Mouse (Mus musculus) liver, adult 2 months (tissue): ENCODE measurements around the gene Ulk4. TPM values are rescaled to one million over a fixed set of nuclear protein-coding genes. Genes with fewer than 3 reads are reported as not detected.
"Not testable (repeated sequence)": the region's sequence is repeated elsewhere in the genome, so short reads cannot be mapped to it uniquely, and the experiment has no call there.

Source experiments
- DNase-seq: peaks from one replicate; pipeline ENCODE4 v3.0.0-alpha.2; 2011; ENCODE audit warnings: low read depth, low spot score; ENCODE audit errors: extremely low read depth
- H3K27ac ChIP-seq: fragments of 200-500 bp; replicated peaks from 2 replicates; pipeline ENCODE4 v1.5.1; 2012; ENCODE audit warnings: low read depth, mild to moderate bottlenecking, control low read depth, inconsistent platforms, low read length; ENCODE audit not compliant: insufficient read depth
- H3K27me3 ChIP-seq: fragments of 200-500 bp; 2 replicates; pipeline ENCODE4 v1.6.1; 2012; ENCODE audit warnings: mild to moderate bottlenecking, moderate library complexity, low read length, inconsistent platforms; ENCODE audit not compliant: control insufficient read depth, insufficient read depth
- H3K36me3 ChIP-seq: fragments of 200-500 bp; 2 replicates; pipeline ENCODE4 v1.6.1; 2012; ENCODE audit warnings: low read length, inconsistent platforms; ENCODE audit not compliant: control insufficient read depth, insufficient read depth
- H3K4me1 ChIP-seq: fragments of 200-500 bp; 2 replicates; pipeline ENCODE4 v1.6.1; 2011; ENCODE audit warnings: low read length; ENCODE audit not compliant: control insufficient read depth, insufficient read depth
- H3K4me3 ChIP-seq: fragments of 200-500 bp; 2 replicates; pipeline ENCODE4 v1.5.1; 2011; ENCODE audit warnings: low read depth, mild to moderate bottlenecking, control low read depth, low read length, moderate library complexity; ENCODE audit not compliant: insufficient read depth
- H3K79me2 ChIP-seq: fragments of 200-500 bp; 2 replicates; pipeline ENCODE4 v1.6.1; 2012; ENCODE audit warnings: inconsistent platforms, mild to moderate bottlenecking, low read length, moderate library complexity; ENCODE audit not compliant: control insufficient read depth, insufficient read depth
- H3K9ac ChIP-seq: fragments of 200-500 bp; 2 replicates; pipeline ENCODE4 v1.6.1; 2012; ENCODE audit warnings: low read depth, mild to moderate bottlenecking, control low read depth, inconsistent platforms, low read length
- CTCF ChIP-seq: fragments of 200-500 bp; IDR thresholded peaks from 2 replicates; pipeline ENCODE4 v1.5.1; 2011; ENCODE audit warnings: low read depth, low read length, control low read depth
- POLR2A ChIP-seq: fragments of 200-500 bp; IDR thresholded peaks from 2 replicates; pipeline ENCODE4 v1.6.1; 2011; ENCODE audit warnings: low read length, control low read depth; ENCODE audit not compliant: insufficient read depth; ENCODE audit errors: extremely low read depth
- WGBS: fragments of 180-500 bp; shearing (Covaris S2); methylation state at CpG from one replicate; pipeline ENCODE4 v1.1.7; 2018; 5-methylcytosine and 5-hydroxymethylcytosine counted together
- polyA plus RNA-seq: library from polyadenylated mRNA; depleted of rRNA; stranded (reverse); fragments of >200 nt; gene quantifications from 2 replicates; pipeline ENCODE4 v1.2.3, GENCODE M21; 2012
- total RNA-seq: library from RNA; depleted of rRNA; stranded (reverse); fragments of >200 nt; gene quantifications from 2 replicates; pipeline ENCODE4 v1.2.3, GENCODE M21; 2014

The Ulk4 gene
- total and polyA plus RNA-seq, 2 experiments = under 0.01 to 0.24 TPM

DNA sequence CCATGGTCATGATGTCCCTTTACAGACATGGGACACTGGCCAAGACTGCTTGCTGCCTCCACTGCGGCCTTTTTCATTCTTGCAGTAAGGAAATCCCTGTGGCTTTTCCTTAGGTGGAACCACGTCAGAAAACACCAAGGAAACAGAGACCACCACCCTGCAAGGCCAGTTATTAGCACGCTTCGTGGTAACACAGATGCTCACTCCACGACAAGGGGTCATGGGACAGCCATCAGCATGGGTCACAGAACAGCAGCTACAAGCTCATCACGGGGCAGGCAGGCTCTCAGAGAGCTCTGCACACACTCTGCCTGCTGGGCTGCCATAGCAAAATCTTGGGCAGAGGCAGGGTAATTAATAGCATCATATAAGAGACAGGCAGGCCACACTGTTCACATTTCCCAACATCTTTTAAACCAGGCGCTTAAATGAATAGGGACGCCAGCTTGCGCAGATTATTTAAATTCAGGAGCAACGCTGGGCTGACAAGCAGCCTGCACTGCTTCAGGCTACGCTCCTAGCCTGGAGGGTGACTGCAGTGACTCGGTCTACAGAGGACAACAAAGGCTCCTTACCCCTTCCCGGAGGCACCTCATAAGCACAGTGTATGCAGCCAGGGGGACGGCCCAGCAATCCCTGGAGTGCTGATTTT lies 72.7 kb downstream of the Ulk4 start:
- H3K27me3 ChIP-seq = no peaks in the 10 kb centered on the region
- TF ChIP-seq CTCF (no peak), POLR2A (no peak)
- no peaks in the 10 kb centered on the region for H3K36me3 ChIP-seq
- H3K27ac ChIP-seq = no peak overlapping the region
- no peaks in the 10 kb centered on the region for H3K4me1 ChIP-seq
- no peak for DNase-seq
- H3K4me3 ChIP-seq = no peak overlapping the region
- no peak overlapping the region for H3K9ac ChIP-seq
- H3K79me2 ChIP-seq = no peaks in the 10 kb centered on the region
- WGBS = 87% methylated on average over 14 of the region's 14 CpGs

DNA sequence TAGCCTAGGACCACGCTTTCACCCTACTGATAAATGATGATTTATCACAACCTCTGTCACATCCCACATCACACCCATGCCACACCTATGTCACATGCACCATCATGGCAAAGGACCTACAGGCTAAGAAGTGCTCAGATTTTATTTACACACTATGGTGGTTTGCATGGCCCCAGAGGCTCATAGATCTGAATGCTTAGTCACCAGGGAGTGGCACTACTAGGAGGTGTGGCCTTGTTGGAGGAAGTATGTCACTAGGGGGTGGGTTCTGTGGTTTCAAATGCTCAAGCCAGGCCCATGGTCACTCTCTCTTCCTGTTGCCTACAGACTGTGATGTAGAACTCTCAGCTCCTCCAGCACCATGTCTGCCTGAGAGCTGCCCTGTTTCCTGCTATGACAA lies 73.3 kb downstream of the Ulk4 start:
- no peak overlapping the region for H3K4me3 ChIP-seq
- H3K9ac ChIP-seq = no peak overlapping the region
- no peak overlapping the region for H3K27ac ChIP-seq
- no peaks in the 10 kb centered on the region for H3K4me1 ChIP-seq
- DNase-seq = no peak
- no peaks in the 10 kb centered on the region for H3K36me3 ChIP-seq
- TF ChIP-seq POLR2A = no peak
- no peak for TF ChIP-seq CTCF
- no peaks in the 10 kb centered on the region for H3K79me2 ChIP-seq
- no peaks in the 10 kb centered on the region for H3K27me3 ChIP-seq
- WGBS = 92% methylated on average over 1 of the region's 1 CpGs

DNA sequence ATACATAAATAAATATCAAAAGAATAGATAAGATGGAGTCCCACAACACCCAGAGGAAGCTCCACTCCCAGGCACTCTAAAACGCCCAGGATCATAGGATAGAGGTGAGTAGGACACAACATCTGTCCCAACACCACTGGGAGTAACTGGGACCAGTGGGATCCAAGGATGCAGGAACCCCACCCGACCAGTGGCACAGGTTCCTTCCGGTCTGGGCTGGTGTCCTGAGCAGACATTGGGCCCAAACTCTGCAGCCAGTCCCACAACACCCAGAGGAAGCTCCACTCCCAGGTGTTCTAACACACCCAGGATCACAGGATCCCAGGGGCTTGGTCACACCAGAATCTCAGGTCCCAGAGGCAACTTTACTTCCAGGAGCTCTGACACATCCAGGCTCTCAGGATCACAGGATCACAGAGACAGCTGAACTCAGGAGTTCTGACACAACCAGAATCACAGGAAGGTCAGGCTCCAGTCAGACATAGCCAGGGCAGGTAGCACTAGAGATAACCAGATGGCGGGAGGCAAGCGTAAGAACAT lies 77.8 kb downstream of the Ulk4 start:
- WGBS = 84% methylated on average over 5 of the region's 5 CpGs
- H3K9ac ChIP-seq, H3K4me3 ChIP-seq, H3K79me2 ChIP-seq, H3K4me1 ChIP-seq, H3K36me3 ChIP-seq, DNase-seq, H3K27me3 ChIP-seq, H3K27ac ChIP-seq: not testable (repeated sequence)

DNA sequence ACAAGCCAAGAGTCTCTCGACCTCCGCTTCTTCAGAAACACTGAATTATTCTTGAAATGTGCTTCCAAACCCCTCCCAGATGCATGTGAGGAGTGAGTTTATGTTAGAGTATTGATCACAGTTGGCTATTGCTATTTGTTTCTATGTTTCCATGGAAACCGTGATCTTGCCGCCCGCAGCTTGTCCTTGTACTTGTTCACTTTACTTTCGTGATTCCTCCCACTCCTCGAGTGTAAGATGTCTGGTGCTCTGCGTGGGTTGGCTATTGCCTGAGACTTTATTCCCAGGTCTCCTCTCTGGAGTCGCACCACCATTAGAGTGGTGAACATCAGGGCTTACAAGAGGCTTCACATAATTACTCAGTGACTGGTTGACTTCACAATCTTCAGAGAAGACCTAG lies 80.5 kb downstream of the Ulk4 start:
- Histone ChIP-seq H3K27ac (no peak overlapping the region), H3K4me3 (no peak overlapping the region), H3K79me2 (no peaks in the 10 kb centered on the region), H3K9ac (no peak overlapping the region), H3K27me3 (0 out of 2 replicates have a peak, but pooled peaks cover 2% of the 10 kb centered on the region), H3K4me1 (no peaks in the 10 kb centered on the region), H3K36me3 (no peaks in the 10 kb centered on the region)
- 86% methylated on average over 9 of the region's 9 CpGs for WGBS
- no peak for DNase-seq
- no peak for TF ChIP-seq POLR2A
- no peak for TF ChIP-seq CTCF

DNA sequence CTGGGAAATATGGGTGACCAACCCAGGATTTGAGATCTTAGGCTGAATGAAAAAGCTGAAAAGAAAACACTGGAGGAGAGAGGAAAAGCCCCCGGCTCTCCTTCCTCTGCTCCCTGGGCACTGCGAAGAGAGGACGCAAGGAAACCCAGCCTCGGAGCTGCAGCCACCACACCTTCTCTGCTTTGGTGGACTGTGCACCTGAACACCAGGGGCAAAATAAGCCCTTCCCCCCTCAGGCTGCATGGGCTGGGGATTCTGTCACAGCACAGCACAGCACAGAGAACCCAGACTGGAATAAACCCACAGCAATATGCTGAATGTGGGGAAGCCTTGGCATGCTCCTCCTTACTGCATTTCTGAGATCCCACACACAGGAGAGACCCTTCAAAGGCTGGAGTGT lies 81.9 kb downstream of the Ulk4 start:
- TF ChIP-seq POLR2A = no peak
- no peak for TF ChIP-seq CTCF
- H3K27ac ChIP-seq = no peak overlapping the region
- no peaks in the 10 kb centered on the region for H3K4me1 ChIP-seq
- no peak for DNase-seq
- no peak overlapping the region for H3K9ac ChIP-seq
- WGBS = 92% methylated on average over 4 of the region's 4 CpGs
- no peaks in the 10 kb centered on the region for H3K36me3 ChIP-seq
- H3K79me2 ChIP-seq = no peaks in the 10 kb centered on the region
- no peak overlapping the region for H3K4me3 ChIP-seq
- H3K27me3 ChIP-seq = 0 out of 2 replicates have a peak, but pooled peaks cover 2% of the 10 kb centered on the region

DNA sequence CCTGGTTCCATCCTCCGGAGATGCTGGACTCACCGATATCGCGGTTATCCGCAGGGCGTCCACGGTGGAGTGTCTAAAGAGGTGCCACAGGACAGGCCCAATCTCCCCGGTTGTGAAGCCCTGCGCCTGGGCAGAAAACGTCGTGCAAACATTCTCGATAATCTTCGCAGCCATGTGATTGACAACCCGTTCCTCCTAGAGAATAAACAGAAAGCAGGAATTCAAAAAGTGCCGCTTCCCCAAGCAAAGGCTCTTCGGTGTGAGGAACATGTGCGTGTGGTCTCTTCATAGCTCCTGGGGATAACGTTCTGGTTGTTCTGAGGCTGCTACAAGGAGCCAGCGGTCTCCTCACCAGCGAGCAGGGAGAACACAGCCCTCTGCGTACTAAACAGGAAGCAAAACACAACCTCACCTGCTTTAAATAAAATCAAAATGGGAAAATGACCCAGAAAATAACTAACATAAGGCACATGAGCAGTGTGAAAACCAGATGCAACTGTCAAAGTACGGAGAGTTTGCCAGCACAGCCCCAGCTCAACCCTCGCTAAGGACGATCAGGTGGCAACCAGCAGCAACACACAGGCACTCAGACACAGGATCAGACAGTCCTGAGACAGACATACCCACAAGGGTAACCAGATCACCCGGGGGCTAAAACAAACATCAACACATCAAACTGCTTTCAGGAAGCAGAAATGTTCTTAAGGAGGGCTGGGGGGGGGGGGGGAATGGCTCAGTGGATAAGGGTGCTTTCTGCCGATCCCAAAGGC lies 84.2 kb downstream of the Ulk4 start:
- no peaks in the 10 kb centered on the region for H3K36me3 ChIP-seq
- H3K27ac ChIP-seq = no peak overlapping the region
- no peak overlapping the region for H3K4me3 ChIP-seq
- TF ChIP-seq POLR2A (no peak), CTCF (no peak)
- no peak for DNase-seq
- no peaks in the 10 kb centered on the region for H3K79me2 ChIP-seq
- WGBS = 92% methylated on average over 26 of the region's 26 CpGs
- 0 out of 2 replicates have a peak, but pooled peaks cover 2% of the 10 kb centered on the region for H3K27me3 ChIP-seq
- no peaks in the 10 kb centered on the region for H3K4me1 ChIP-seq
- H3K9ac ChIP-seq = no peak overlapping the region
